ENCODE assay signal across 17 mouse cellular contexts in the genomic region with DNA sequence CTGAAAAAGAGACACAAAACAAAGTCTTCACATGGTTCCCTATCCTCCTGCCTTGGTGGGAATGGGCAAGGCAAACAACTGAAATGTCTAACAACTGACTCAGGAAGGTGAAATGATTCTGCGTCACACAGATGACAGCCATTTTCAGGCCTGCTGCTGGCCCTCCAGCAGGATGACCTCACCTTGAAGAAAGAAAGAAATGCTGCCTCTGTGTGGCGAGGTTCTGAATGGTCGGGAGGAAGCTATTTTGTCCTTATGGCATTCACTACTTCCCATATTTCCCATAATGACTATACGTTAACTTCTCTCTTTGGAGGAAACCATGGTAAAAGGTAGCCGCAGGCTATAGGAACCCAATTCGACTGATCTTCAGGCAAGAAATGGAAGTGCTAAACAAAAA. TPM values are rescaled to one million over a fixed set of nuclear protein-coding genes. Genes with fewer than 3 reads are reported as not detected.
DNase-seq lines count a peak whose midpoint lies in the region; ATAC-seq and TF ChIP-seq lines count a peak whose summit lies in the region.
"Had no signal": no experiment of that assay in that cellular context is flagged by ENCODE, and none has a peak within 500 bp of the region (broad histone marks: within the 10 kb centered on the region; RNA-seq: fewer than 3 reads in every experiment).

No protein-coding gene starts in this region.

- peaks cover 60% of the 10 kb centered on the region for H3K4me1 ChIP-seq in forebrain, embryonic 13.5 days
- H3K4me1 ChIP-seq in forebrain, embryonic 16.5 days (replicated peaks; ENCODE audit: control insufficient read depth, insufficient read depth, low read length), result peaks cover 17% of the 10 kb centered on the region
- H3K4me1 ChIP-seq in intestine, postnatal 0 days (replicated peaks; ENCODE audit: control insufficient read depth, insufficient read depth, low read length), result no peaks in the 10 kb centered on the region
- H3K4me1 ChIP-seq in intestine, embryonic 15.5 days (replicated peaks), result no peaks in the 10 kb centered on the region
- peaks cover 42% of the 10 kb centered on the region for H3K4me1 ChIP-seq in forebrain, embryonic 15.5 days
- H3K4me1 ChIP-seq in liver, embryonic 11.5 days (replicated peaks; ENCODE audit: control insufficient read depth, insufficient read depth, low read length), result no peaks in the 10 kb centered on the region
- H3K4me1 ChIP-seq: liver, embryonic 15.5 days had no signal

- DNase-seq in MN1 (ENCODE audit: low spot score), result peak; percentile 39
- DNase-seq in liver, embryonic 11.5 days (ENCODE audit: low spot score), result no peak
- DNase-seq in layer of hippocampus, postnatal 14 days (ENCODE audit: low spot score in 2 of 2), result no peak
- DNase-seq: adrenal gland, adult 8-10 months; gastrocnemius, postnatal 10 days; heart, postnatal 4 days; kidney, adult 11 months; lung, postnatal 14 days; right cerebral cortex, postnatal 14 days had no signal

- TF ChIP-seq CTCF in intestine, postnatal 0 days (IDR thresholded peaks at IDR 0.05; ENCODE audit: low read depth), result peak; percentile 31

- 69% methylated on average over 6 of the region's 6 CpGs for WGBS in forebrain, embryonic 13.5 days
- WGBS in forebrain, embryonic 16.5 days, result 70% methylated on average over 6 of the region's 6 CpGs
- 73% methylated on average over 6 of the region's 6 CpGs for WGBS in intestine, postnatal 0 days
- 76% methylated on average over 6 of the region's 6 CpGs for WGBS in intestine, embryonic 15.5 days
- 62% methylated on average over 6 of the region's 6 CpGs for WGBS in forebrain, embryonic 15.5 days
- WGBS in liver, embryonic 11.5 days, result 73% methylated on average over 6 of the region's 6 CpGs

- ATAC-seq in forebrain, embryonic 13.5 days, result no peak
- no peak for ATAC-seq in forebrain, embryonic 16.5 days
- ATAC-seq in intestine, postnatal 0 days, result no peak
- no peak for ATAC-seq in intestine, embryonic 15.5 days
- no peak for ATAC-seq in forebrain, embryonic 15.5 days (replicated peaks)
- no peak for ATAC-seq in liver, embryonic 11.5 days (replicated peaks; ENCODE audit: low FRiP score)

- no peaks in the 10 kb centered on the region for H3K9me3 ChIP-seq in forebrain, embryonic 13.5 days (replicated peaks)
- H3K9me3 ChIP-seq in forebrain, embryonic 16.5 days (ENCODE audit: control insufficient read depth, low read length), result no peaks in the 10 kb centered on the region
- H3K9me3 ChIP-seq in intestine, postnatal 0 days (ENCODE audit: control insufficient read depth), result no peaks in the 10 kb centered on the region
- H3K9me3 ChIP-seq in intestine, embryonic 15.5 days, result no peaks in the 10 kb centered on the region
- H3K9me3 ChIP-seq in forebrain, embryonic 15.5 days, result no peaks in the 10 kb centered on the region
- no peaks in the 10 kb centered on the region for H3K9me3 ChIP-seq in liver, embryonic 11.5 days (ENCODE audit: control insufficient read depth, low read length)
- H3K9me3 ChIP-seq: embryonic facial prominence, embryonic 12.5 days; limb, embryonic 12.5 days; liver, embryonic 15.5 days had no signal

- H3K4me3 ChIP-seq in forebrain, embryonic 13.5 days, result no peak overlapping the region
- H3K4me3 ChIP-seq in forebrain, embryonic 16.5 days (replicated peaks; ENCODE audit: low read length), result no peak overlapping the region
- H3K4me3 ChIP-seq in intestine, postnatal 0 days (ENCODE audit: low read depth, low read length), result no peak overlapping the region
- no peak overlapping the region for H3K4me3 ChIP-seq in intestine, embryonic 15.5 days (replicated peaks)
- H3K4me3 ChIP-seq in forebrain, embryonic 15.5 days, result no peak overlapping the region
- H3K4me3 ChIP-seq in liver, embryonic 11.5 days (ENCODE audit: low read depth, low read length), result no peak overlapping the region
- H3K4me3 ChIP-seq: embryonic facial prominence, embryonic 12.5 days; limb, embryonic 12.5 days; liver, embryonic 15.5 days had no signal

- H3K36me3 ChIP-seq in forebrain, embryonic 13.5 days (ENCODE audit: poor library complexity, severe bottlenecking), result no peaks in the 10 kb centered on the region
- no peaks in the 10 kb centered on the region for H3K36me3 ChIP-seq in forebrain, embryonic 16.5 days (ENCODE audit: control insufficient read depth, insufficient read depth)
- no peaks in the 10 kb centered on the region for H3K36me3 ChIP-seq in intestine, postnatal 0 days (ENCODE audit: control insufficient read depth, insufficient read depth)
- no peaks in the 10 kb centered on the region for H3K36me3 ChIP-seq in intestine, embryonic 15.5 days
- no peaks in the 10 kb centered on the region for H3K36me3 ChIP-seq in forebrain, embryonic 15.5 days
- no peaks in the 10 kb centered on the region for H3K36me3 ChIP-seq in liver, embryonic 11.5 days (ENCODE audit: control insufficient read depth, insufficient read depth, low read length)
- H3K36me3 ChIP-seq: embryonic facial prominence, embryonic 12.5 days; limb, embryonic 12.5 days; liver, embryonic 15.5 days had no signal

- H3K9ac ChIP-seq in forebrain, embryonic 13.5 days, result 0 out of 2 replicates have a peak overlapping the region, but pooled peaks have one; percentile 12
- H3K9ac ChIP-seq in forebrain, embryonic 16.5 days (replicated peaks; ENCODE audit: low read depth, low read length), result no peak overlapping the region
- H3K9ac ChIP-seq in intestine, postnatal 0 days (ENCODE audit: low read depth, low read length), result no peak overlapping the region
- no peak overlapping the region for H3K9ac ChIP-seq in intestine, embryonic 15.5 days
- H3K9ac ChIP-seq in forebrain, embryonic 15.5 days (replicated peaks), result no peak overlapping the region
- H3K9ac ChIP-seq in liver, embryonic 11.5 days (ENCODE audit: low read depth, low read length), result no peak overlapping the region
- H3K9ac ChIP-seq: embryonic facial prominence, embryonic 12.5 days; limb, embryonic 12.5 days; liver, embryonic 15.5 days had no signal

- H3K4me2 ChIP-seq in forebrain, embryonic 13.5 days, result peak overlapping the region; percentile 38
- H3K4me2 ChIP-seq in forebrain, embryonic 16.5 days (ENCODE audit: low read length), result no peak overlapping the region
- H3K4me2 ChIP-seq in intestine, postnatal 0 days (replicated peaks; ENCODE audit: low read depth), result no peak overlapping the region
- no peak overlapping the region for H3K4me2 ChIP-seq in intestine, embryonic 15.5 days (replicated peaks)
- 0 out of 2 replicates have a peak overlapping the region, but pooled peaks have one; percentile 6 for H3K4me2 ChIP-seq in forebrain, embryonic 15.5 days (replicated peaks)
- no peak overlapping the region for H3K4me2 ChIP-seq in liver, embryonic 11.5 days
- H3K4me2 ChIP-seq: embryonic facial prominence, embryonic 12.5 days; limb, embryonic 12.5 days; liver, embryonic 15.5 days had no signal

- peaks cover 4% of the 10 kb centered on the region; the same call in 1 of the 2 replicates for H3K27me3 ChIP-seq in forebrain, embryonic 13.5 days
- H3K27me3 ChIP-seq in forebrain, embryonic 16.5 days (replicated peaks; ENCODE audit: control insufficient read depth, insufficient read depth, low read length), result no peaks in the 10 kb centered on the region
- 0 out of 2 replicates have a peak, but pooled peaks cover 3% of the 10 kb centered on the region for H3K27me3 ChIP-seq in intestine, postnatal 0 days (replicated peaks; ENCODE audit: control insufficient read depth, insufficient read depth, low read length)
- H3K27me3 ChIP-seq in intestine, embryonic 15.5 days (replicated peaks), result no peaks in the 10 kb centered on the region; the same call in 1 of the 2 replicates
- no peaks in the 10 kb centered on the region for H3K27me3 ChIP-seq in forebrain, embryonic 15.5 days
- H3K27me3 ChIP-seq in liver, embryonic 11.5 days (replicated peaks; ENCODE audit: control insufficient read depth, insufficient read depth, low read length), result peaks cover 25% of the 10 kb centered on the region

- H3K27ac ChIP-seq in forebrain, embryonic 13.5 days, result 0 out of 2 replicates have a peak overlapping the region, but pooled peaks have one; percentile 25
- no peak overlapping the region for H3K27ac ChIP-seq in forebrain, embryonic 16.5 days (ENCODE audit: low read length)
- no peak overlapping the region for H3K27ac ChIP-seq in intestine, postnatal 0 days (ENCODE audit: low read depth, low read length)
- no peak overlapping the region for H3K27ac ChIP-seq in intestine, embryonic 15.5 days
- no peak overlapping the region for H3K27ac ChIP-seq in forebrain, embryonic 15.5 days (replicated peaks)
- no peak overlapping the region for H3K27ac ChIP-seq in liver, embryonic 11.5 days (ENCODE audit: low read depth, low read length)
- H3K27ac ChIP-seq: embryonic facial prominence, embryonic 12.5 days; limb, embryonic 12.5 days; liver, embryonic 15.5 days had no signal

RNA-seq across cellular contexts. Expression of gene Rtl5, which starts 4.0 kb away (rescaled TPM):
- 9.4 and 10.3 TPM in 2 replicates for polyA plus RNA-seq in forebrain, embryonic 13.5 days (2015; fragmentation: Nextera tagmentation; extraction: Ambion mirVana)
- 4.5 and 10.4 TPM in 2 replicates for polyA plus RNA-seq in forebrain, embryonic 16.5 days (2015; fragmentation: Nextera tagmentation; extraction: Ambion mirVana)
- polyA plus RNA-seq in intestine, postnatal 0 days (2015; fragmentation: Nextera tagmentation; extraction: Ambion mirVana), result 0.33 and 0.43 TPM in 2 replicates
- 1.1 and 1.3 TPM in 2 replicates for polyA plus RNA-seq in intestine, embryonic 15.5 days (2015; fragmentation: Nextera tagmentation; extraction: Ambion mirVana)
- polyA plus RNA-seq in forebrain, embryonic 15.5 days (2015; fragmentation: Nextera tagmentation; extraction: Ambion mirVana), result 6.3 and 7.5 TPM in 2 replicates
- polyA plus RNA-seq in liver, embryonic 11.5 days (2014; fragmentation: Nextera tagmentation; extraction: Ambion mirVana), result 0.34 and 0.47 TPM in 2 replicates
- total RNA-seq in layer of hippocampus, postnatal 14 days (2021), result 10 to 100 TPM in 1 of 2 experiments, 1 to 10 TPM in 1; 8.9 to 10.1 TPM

RNA-seq across cellular contexts. Expression of gene Pin4, which starts 52.1 kb away (rescaled TPM):
- 70.5 and 86.0 TPM in 2 replicates for polyA plus RNA-seq in forebrain, embryonic 13.5 days (2015; fragmentation: Nextera tagmentation; extraction: Ambion mirVana)
- 45.1 and 56.2 TPM in 2 replicates for polyA plus RNA-seq in forebrain, embryonic 16.5 days (2015; fragmentation: Nextera tagmentation; extraction: Ambion mirVana)
- polyA plus RNA-seq in intestine, postnatal 0 days (2015; fragmentation: Nextera tagmentation; extraction: Ambion mirVana), result 59.7 and 61.0 TPM in 2 replicates
- polyA plus RNA-seq in intestine, embryonic 15.5 days (2015; fragmentation: Nextera tagmentation; extraction: Ambion mirVana), result 50.1 and 53.9 TPM in 2 replicates
- 61.5 and 71.5 TPM in 2 replicates for polyA plus RNA-seq in forebrain, embryonic 15.5 days (2015; fragmentation: Nextera tagmentation; extraction: Ambion mirVana)
- polyA plus RNA-seq in liver, embryonic 11.5 days (2014; fragmentation: Nextera tagmentation; extraction: Ambion mirVana), result 75.7 and 82.0 TPM in 2 replicates
- 10 to 100 TPM; 34.4 to 39.2 TPM for total RNA-seq in layer of hippocampus, postnatal 14 days (2021)

Comparison
In these comparisons a context has a peak if more than half of its experiments do, and no peak if none do; other contexts are left out.
1. H3K4me2 ChIP-seq: peak in forebrain, embryonic 13.5 days (single experiment) and forebrain, embryonic 15.5 days (single experiment); none in forebrain, embryonic 16.5 days (single experiment), intestine, postnatal 0 days (single experiment), intestine, embryonic 15.5 days (single experiment) and liver, embryonic 11.5 days (single experiment).